Mouse (Mus musculus) midbrain, embryonic 16.5 days (tissue): ENCODE measurements around the gene Tmem184a. TPM values are rescaled to one million over a fixed set of nuclear protein-coding genes. Genes with fewer than 3 reads are reported as not detected.

Experiments used
- ATAC-seq: fragments of 200-750 bp; cut with Nextera tagmentation; 2 replicates; pipeline ENCODE4 v1.8.0; 2017; ENCODE audit warnings: moderate TSS enrichment
- H3K27ac ChIP-seq: fragments of 300-500 bp; sonication (generic); 2 replicates; pipeline ENCODE4 v1.5.1; 2014; ENCODE audit warnings: mild to moderate bottlenecking, low read length, mixed read lengths
- H3K27me3 ChIP-seq: fragments of 300-500 bp; sonication (generic); 2 replicates; pipeline ENCODE4 v1.6.1; 2014; ENCODE audit warnings: low read depth, low read length, mixed read lengths; ENCODE audit not compliant: control insufficient read depth, insufficient read depth
- H3K36me3 ChIP-seq: fragments of 300-500 bp; sonication (generic); 2 replicates; pipeline ENCODE4 v1.6.1; 2014; ENCODE audit warnings: mild to moderate bottlenecking, low read length, moderate library complexity, mixed read lengths; ENCODE audit not compliant: control insufficient read depth, insufficient read depth
- H3K4me1 ChIP-seq: fragments of 300-500 bp; sonication (generic); 2 replicates; pipeline ENCODE4 v1.6.1; 2014; ENCODE audit warnings: mild to moderate bottlenecking, low read length, mixed read lengths; ENCODE audit not compliant: control insufficient read depth, insufficient read depth
- H3K4me2 ChIP-seq: fragments of 300-500 bp; sonication (generic); 2 replicates; pipeline ENCODE4 v1.6.1; 2014; ENCODE audit warnings: mild to moderate bottlenecking, low read length, mixed read lengths
- H3K4me3 ChIP-seq: fragments of 300-500 bp; sonication (generic); 2 replicates; pipeline ENCODE4 v1.5.1; 2014; ENCODE audit warnings: low read depth, mild to moderate bottlenecking, low read length, moderate library complexity, mixed read lengths
- H3K9ac ChIP-seq: fragments of 300-500 bp; sonication (generic); 2 replicates; pipeline ENCODE4 v1.6.1; 2014; ENCODE audit warnings: low read depth, low read length, mixed read lengths
- H3K9me3 ChIP-seq: fragments of 300-500 bp; sonication (generic); replicated peaks from 2 replicates; pipeline ENCODE4 v1.6.1; 2014; ENCODE audit warnings: mild to moderate bottlenecking, low read length, mixed read lengths; ENCODE audit not compliant: control insufficient read depth, poor library complexity, severe bottlenecking
- WGBS: fragments of 180-500 bp; shearing (Covaris S2); extraction: QIAGEN DNeasy Blood & Tissue Kit; methylation state at CpG from one replicate; pipeline ENCODE4 v1.1.7; 2014; 5-methylcytosine and 5-hydroxymethylcytosine counted together
- microRNA-seq: library from miRNA; unstranded; fragments of <30 nt; microRNA quantifications from one replicate; pipeline ENCODE4, GENCODE M21; 2017
- polyA plus RNA-seq: library from polyadenylated mRNA; unstranded; fragments of >200 nt; fragmentation: Nextera tagmentation; extraction: Ambion mirVana; gene quantifications from 2 replicates; pipeline ENCODE4 v1.2.1, GENCODE M21; 2015

The Tmem184a gene
- polyA plus RNA-seq, 1 experiment from 2014 or later = 0.09 TPM

- WGBS = 89% methylated on average over 16 of the region's 16 CpGs
- Histone ChIP-seq H3K9ac (no peak overlapping the region), H3K9me3 (no peaks in the 10 kb centered on the region)
Observed at GRCm38 (mm10) chr5:139758096-139758495, 61.6 kb downstream of the Tmem184a start.

GRCm38 (mm10) chr5:139756586-139756985, 63.1 kb downstream of the Tmem184a start:
- WGBS = 89% methylated on average over 2 of the region's 2 CpGs
- Histone ChIP-seq H3K36me3 (peaks cover 71% of the 10 kb centered on the region), H3K4me3 (no peak overlapping the region), H3K4me2 (no peak overlapping the region), H3K4me1 (no peaks in the 10 kb centered on the region), H3K9ac (no peak overlapping the region), H3K27ac (no peak overlapping the region), H3K9me3 (no peaks in the 10 kb centered on the region), H3K27me3 (no peaks in the 10 kb centered on the region)
- ATAC-seq = no peak

More at GRCm38 (mm10) chr5:139758096-139758495, 61.6 kb downstream of the Tmem184a start:
- Histone ChIP-seq H3K4me2 (no peak overlapping the region), H3K4me1 (no peaks in the 10 kb centered on the region), H3K27ac (no peak overlapping the region), H3K27me3 (no peaks in the 10 kb centered on the region), H3K4me3 (no peak overlapping the region), H3K36me3 (peaks cover 77% of the 10 kb centered on the region)
- no peak for ATAC-seq

- Histone ChIP-seq H3K9ac (no peak overlapping the region), H3K4me1 (no peaks in the 10 kb centered on the region), H3K4me2 (no peak overlapping the region), H3K27me3 (no peaks in the 10 kb centered on the region), H3K4me3 (no peak overlapping the region), H3K27ac (no peak overlapping the region), H3K9me3 (no peaks in the 10 kb centered on the region), H3K36me3 (peaks cover 72% of the 10 kb centered on the region)
- ATAC-seq = no peak
- 92% methylated on average over 12 of the region's 12 CpGs for WGBS
Observed at GRCm38 (mm10) chr5:139756135-139756534, 63.6 kb downstream of the Tmem184a start.

GRCm38 (mm10) chr5:139754753-139755152, 65.0 kb downstream of the Tmem184a start:
- Histone ChIP-seq H3K27ac (no peak overlapping the region), H3K27me3 (no peaks in the 10 kb centered on the region), H3K9ac (no peak overlapping the region), H3K4me2 (no peak overlapping the region), H3K36me3 (peaks cover 63% of the 10 kb centered on the region), H3K4me3 (no peak overlapping the region), H3K4me1 (no peaks in the 10 kb centered on the region), H3K9me3 (no peaks in the 10 kb centered on the region)
- no peak for ATAC-seq
- 31% methylated on average over 12 of the region's 12 CpGs for WGBS

Small RNA genes lying within 50 kb of the gene (microRNA-seq; reads per million reads assigned to microRNA genes)
- gene Mir7037 = not detected

Other genes with a start within 250 kb of the Tmem184a start
- gene Micall2, start 83.6 kb downstream of the Tmem184a start, polyA plus RNA-seq = 14.7 and 15.2 TPM in 2 replicates
- gene Ints1, start 44.2 kb downstream of the Tmem184a start, polyA plus RNA-seq = 33.2 TPM in 2 replicates
- gene Mafk, start 28.4 kb downstream of the Tmem184a start, polyA plus RNA-seq = 17.6 and 18.8 TPM in 2 replicates
- not detected in 2 replicates for gene Gm26938, start 6.5 kb upstream of the Tmem184a start, polyA plus RNA-seq
- gene Psmg3, start 7.0 kb upstream of the Tmem184a start, polyA plus RNA-seq = 71.8 and 72.5 TPM in 2 replicates
- gene Elfn1, start 88.0 kb upstream of the Tmem184a start, polyA plus RNA-seq = 2.5 TPM in 2 replicates